Mouse (Mus musculus): ENCODE results near the gene Rcc1. TPM values are rescaled to one million over a fixed set of nuclear protein-coding genes. Genes with fewer than 3 reads are reported as not detected.

Gene Rcc1
- 10 to 100 TPM; 17.3 to 18.8 TPM for total RNA-seq (2023)

DNA sequence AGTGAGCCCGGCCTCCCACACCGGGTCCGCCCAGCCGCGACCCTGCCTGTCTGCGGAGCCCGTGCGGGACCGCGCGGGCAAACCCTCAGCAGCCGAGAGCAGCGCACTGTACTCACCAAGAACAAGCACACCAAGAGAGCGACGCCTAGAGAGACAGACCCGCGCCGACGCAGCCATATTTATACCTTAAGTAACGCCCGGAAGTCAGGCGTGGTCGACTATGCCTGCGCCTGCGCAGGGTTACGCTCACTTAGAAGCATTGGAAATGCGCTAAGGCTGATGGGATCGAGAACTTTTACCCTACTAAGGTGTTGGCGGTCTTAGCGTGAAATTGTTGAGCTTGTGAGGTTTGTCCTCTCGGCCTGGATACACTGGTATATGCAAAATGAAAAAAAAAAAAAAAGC, at the start of gene Rcc1:
Gene Rcc1 (minus strand): TSS at position 125 of the 405 bp plus-strand sequence.

DNA sequence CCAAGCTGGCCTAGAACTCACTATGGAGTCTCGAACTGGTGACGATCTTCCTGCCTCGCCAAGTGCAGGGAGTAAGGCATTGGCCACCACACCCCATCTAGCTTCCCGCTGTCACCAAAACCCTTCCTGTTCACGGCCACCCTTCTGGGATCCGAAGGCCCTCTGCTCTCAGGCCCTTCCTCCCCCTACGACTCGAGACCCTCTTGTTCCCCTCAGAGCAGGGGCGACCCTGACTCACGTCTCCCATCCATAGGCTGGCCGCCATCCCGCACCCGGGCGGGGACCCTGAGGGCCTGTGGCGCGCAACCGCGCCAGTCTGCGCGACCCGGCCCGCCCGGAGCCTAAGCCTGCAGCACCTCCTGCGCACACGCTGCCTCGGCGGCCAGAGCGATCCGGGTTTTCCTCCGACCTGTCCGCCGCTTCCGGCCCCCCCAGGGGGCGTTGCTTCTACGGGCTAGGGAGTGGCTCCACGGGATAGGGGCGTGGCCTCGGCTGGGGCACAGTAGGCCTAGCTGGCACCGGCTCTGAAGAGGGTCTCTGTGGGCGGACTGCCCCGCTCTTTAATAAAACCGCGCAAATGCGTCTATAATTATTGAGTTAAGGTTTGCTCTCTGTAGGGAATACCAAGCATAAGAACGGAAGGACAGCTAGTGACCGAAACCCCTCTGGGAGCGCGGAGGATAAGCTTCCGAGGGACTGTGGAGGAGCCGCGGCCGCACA, 24.1 kb downstream of the Rcc1 start, which contains the start of gene Trnau1ap:
Gene Trnau1ap (minus strand): TSS at position 424 of the 720 bp plus-strand sequence.

DNA sequence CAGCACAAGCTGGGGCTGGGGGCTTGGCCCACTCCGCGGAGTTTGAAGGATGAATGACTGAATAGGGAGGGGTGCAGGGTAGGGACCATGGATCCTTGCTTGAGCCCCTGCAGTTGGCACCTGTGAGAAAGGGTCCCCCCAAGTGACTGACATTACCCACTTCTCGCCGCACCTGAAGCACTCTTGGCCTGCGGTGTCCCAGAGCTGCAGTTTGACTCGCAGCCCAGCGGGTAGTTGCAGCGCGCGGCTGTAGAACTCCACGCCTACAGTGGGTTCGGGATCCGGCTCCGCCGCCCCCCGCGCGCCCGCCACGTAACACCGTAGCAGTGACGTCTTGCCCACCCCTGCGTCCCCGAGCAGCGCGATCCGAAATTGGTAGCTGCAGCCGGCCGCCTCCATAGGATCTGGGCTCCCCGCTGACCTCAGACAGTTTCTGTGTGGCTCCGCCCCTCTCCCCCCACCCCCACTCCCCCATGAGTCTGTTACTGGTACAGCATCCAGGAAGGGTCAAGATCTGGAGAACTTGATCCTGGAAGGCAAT, 50.4 kb downstream of the Rcc1 start, which contains the start of gene Rab42:
Gene Rab42 (minus strand): TSS at position 447 of the 541 bp plus-strand sequence.

Other genes starting within 250 kb of the Rcc1 start
- not detected for gene Oprd1, start 209.1 kb downstream of the Rcc1 start, total RNA-seq (2023)
- 10 to 100 TPM; 87.3 to 92.0 TPM for gene Ythdf2, start 141.3 kb downstream of the Rcc1 start, total RNA-seq (2023)
- 10 to 100 TPM; 44.0 to 45.8 TPM for gene Gmeb1, start 92.0 kb downstream of the Rcc1 start, total RNA-seq (2023)
- gene Taf12, start 79.2 kb downstream of the Rcc1 start, total RNA-seq (2023): 10 to 100 TPM; 35.1 to 46.8 TPM
- not detected for gene Rab42, start 50.2 kb downstream of the Rcc1 start, total RNA-seq (2023)
- 10 to 100 TPM; 42.1 to 56.0 TPM for gene Trnau1ap, start 24.1 kb downstream of the Rcc1 start, total RNA-seq (2023)
- 10 to 100 TPM; 30.4 TPM for gene Phactr4, start 68.9 kb upstream of the Rcc1 start, total RNA-seq (2023)
- gene Med18, start 110.3 kb upstream of the Rcc1 start, total RNA-seq (2023): 10 to 100 TPM in 1 of 2 experiments, 1 to 10 TPM in 1; 9.6 to 14.7 TPM
- gene Sesn2, start 156.9 kb upstream of the Rcc1 start, total RNA-seq (2023): 10 to 100 TPM in 1 of 2 experiments, 1 to 10 TPM in 1; 7.2 to 10.5 TPM
- 10 to 100 TPM; 61.4 to 65.0 TPM for gene Atpif1, start 180.1 kb upstream of the Rcc1 start, total RNA-seq (2023)
- gene Dnajc8, start 181.9 kb upstream of the Rcc1 start, total RNA-seq (2023): 100 to 1,000 TPM in 1 of 2 experiments, 10 to 100 TPM in 1; 87.1 to 116 TPM
- 1 to 10 TPM; 1.3 to 1.9 TPM for gene Ptafr, start 210.5 kb upstream of the Rcc1 start, total RNA-seq (2023)